Mouse (Mus musculus) R1 (cell line): ENCODE measurements around the gene Inf2.

Source experiments
- DNase-seq: peaks from one replicate; pipeline ENCODE4 v3.0.0-alpha.2; 2018; ENCODE audit warnings: low read depth, low spot score

Inf2 gene

DNA sequence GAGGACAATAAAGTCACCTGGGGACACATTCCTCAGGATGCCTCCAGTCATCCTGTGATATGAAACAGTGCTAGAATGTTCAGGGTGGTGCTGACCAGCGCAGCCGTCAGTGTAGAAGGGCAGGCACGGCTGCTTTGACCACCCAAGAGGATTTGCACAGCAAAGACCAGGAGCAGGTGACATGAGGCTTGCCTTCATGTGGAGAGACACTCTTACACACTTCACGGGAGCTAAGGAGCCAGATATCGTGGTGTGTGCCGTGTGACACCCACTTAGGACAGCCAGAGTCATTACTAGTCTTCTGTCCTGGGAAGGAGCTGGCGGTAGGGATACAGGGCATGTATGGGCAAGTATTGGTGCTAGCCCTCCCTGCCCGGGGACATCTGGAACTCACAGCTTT is 18.4 kb upstream of the Inf2 start:
- no peak for DNase-seq

DNA sequence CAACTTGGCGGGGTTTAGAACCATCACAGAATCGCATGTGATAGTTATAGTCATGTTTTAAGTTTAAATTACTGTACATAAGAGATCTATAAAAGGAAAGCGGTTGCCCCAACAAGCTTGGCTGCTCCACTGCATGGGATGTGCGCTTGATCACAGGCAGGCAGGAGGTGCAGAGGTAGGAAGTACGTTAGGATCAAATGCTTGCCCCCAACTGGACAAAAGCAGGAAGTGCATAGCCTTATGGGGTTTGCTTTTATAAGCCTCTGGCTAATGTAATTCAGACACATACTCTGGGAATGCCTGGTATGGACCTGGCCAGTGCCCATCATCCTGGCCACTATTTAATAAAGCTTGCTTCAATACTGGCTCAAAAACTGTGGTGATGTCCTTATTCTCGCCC is 17.5 kb upstream of the Inf2 start:
- DNase-seq = peak; percentile 69

DNA sequence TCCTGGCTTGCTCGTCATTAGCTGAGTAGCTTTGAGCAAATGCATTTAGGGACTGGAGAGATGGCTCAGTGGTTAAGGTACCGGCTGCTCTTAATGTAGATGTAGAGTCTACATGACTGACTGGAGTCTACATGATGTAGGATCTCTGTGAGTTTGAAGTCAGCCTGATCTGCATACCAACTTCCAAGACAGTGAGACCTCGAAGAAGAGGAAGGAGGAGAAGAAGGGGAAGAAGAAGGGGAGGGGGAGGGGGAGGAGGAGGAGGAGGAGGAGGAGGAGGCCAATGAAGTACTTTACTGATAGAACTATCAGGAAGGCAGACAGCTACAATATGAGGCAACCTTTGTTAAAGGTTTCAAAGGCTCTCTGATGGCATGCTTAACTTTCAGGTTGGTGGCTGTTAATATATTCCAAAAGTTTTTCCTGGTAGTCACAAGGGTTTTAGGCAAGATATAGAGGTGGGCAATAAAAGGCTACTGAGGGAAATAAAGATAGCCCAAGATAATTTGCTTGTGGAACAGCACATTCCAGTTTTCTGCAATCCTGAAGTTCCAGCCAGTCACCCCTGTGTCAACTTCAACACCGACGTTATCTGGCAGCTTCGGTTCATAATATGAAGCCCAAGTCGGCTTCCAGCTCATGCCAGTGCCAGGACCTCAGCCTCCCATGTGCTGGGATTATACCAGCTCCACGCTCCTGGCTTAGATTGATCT is 13.2 kb upstream of the Inf2 start:
- DNase-seq = no peak

DNA sequence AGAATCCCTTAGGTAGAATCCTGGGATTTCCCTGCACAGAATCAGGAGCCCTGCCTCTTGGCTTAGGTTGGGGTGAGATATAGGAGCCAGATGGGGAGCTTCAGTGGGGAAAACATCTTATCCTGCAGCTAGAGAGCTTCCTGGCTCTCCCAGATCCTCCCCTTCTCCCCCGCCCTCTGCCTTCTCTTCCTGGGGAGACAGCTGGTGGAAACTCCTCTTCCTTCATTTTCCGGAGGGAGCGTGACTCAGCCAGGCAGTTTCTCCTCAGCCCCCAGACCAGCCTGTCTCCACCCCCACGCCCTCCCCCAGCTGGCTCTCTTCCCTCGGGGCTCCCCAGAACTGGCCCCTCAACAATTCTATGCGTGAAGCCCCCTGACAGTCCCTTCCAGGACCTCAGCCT is 12.2 kb upstream of the Inf2 start:
- peak; percentile 61 for DNase-seq

DNA sequence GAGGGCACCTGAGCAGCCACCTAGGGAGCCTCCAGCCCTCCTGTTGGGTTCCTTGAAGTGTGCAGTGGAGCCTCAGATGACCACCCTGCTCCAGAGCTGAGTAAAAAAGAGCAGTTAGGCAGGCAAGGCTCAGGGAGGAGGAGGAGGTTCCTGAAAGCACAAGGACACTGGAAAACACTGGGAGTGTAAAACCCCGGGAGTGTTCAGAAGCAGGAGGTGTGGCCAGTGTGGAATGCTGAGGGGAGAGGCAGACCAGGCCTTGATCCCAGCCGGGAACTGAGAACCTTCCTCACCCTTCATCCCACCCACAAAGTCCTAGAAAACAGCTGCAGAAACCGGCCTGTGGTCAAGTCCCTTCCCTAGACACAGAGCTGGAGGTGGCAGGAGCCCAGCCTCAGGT is 11.8 kb upstream of the Inf2 start:
- DNase-seq = peak; percentile 87

DNA sequence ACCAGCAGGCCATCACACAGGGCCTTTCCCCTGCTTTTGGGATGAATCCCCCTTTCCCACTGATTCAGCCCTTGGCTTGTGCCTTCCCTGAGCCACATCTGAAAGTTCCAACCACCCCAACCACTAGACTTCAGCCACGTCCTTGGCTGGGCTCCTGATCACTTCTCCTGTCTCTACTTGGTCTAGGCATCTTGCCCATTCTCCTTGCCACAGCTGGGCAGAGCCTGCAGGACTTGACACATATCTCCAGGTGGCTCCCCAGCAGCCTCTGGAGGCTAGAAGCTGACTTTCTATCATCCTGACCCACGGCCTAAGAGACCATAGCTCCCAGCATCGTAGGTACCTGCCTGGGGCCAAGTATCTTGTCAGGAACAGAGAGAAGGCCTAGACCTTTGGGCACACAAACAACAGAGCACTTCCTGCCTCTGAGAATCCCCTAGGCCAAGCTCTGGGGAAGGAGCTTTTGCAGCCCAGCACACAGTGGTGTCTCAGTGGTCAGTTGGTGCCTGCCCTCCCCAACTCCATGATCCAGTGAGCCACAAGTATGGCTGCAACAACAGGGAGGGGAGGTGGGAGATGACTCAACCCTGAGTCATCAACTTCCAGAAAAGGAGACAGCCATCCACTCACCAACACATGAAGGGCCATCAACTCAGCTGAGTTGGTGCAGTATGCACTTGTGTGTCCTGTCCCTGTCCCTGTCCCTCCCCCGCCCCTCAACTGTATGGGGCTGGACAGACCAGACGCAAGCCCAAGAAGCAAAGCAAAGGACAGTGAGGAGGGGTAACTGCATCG is 10.1 kb upstream of the Inf2 start:
- no peak for DNase-seq

DNA sequence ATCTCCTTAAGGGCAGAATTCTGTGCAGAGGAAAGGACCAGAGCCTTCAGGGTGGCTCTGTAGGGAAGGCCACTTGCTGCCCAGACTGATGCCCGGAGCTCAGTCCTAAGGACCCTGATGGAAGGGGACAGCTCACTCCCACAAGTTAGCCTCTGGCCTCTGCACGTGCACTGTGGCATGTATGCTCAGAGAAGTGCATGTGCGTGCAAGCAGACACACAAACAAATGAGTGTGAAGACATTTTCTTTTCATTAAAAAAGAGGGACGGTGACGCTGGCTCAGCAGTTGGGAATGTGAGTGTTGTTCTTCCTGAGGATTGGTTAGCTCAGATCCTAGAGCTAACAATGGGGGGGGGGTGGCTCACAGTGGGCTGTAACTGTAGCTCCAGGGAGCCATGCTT is 9.2 kb upstream of the Inf2 start:
- DNase-seq = no peak

DNA sequence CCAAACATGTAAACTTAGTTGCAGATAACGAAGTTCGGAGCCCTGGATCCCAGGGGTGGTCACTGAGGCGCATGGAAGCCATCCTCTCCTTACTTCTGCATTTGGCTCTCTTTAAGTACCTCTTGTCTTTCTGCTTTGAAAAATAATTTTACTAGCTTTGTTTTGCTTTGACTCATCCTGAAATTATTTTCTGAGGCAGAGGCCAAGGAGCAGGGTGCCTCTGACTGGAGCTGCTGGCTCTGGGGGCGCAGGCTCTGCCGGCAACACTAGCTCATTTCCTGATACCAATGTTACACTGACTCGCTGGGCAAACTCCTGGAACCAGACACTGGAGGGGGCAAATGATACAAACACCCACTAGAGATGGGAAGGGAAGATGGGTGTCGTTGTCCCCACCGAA is 8.7 kb upstream of the Inf2 start:
- DNase-seq = no peak

DNA sequence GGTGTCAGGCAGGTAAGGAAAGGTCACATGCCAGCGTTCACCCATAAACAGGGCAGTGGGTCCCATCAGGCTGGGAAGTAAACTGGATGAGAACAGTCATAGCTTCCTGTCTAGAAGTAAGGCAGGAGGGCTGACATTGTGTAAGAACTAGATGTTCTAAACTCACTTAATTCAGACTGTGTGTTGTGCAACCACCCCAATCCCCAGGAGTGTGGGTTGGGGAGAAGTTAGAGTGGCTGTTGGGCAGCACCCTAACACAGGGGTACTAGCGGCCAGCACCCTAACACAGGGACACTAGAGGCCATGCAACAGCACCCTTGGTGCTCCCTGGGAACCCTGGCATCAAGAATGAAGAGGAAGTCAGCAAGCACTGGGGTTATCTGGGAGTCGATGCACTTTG is 7.5 kb upstream of the Inf2 start:
- no peak for DNase-seq

DNA sequence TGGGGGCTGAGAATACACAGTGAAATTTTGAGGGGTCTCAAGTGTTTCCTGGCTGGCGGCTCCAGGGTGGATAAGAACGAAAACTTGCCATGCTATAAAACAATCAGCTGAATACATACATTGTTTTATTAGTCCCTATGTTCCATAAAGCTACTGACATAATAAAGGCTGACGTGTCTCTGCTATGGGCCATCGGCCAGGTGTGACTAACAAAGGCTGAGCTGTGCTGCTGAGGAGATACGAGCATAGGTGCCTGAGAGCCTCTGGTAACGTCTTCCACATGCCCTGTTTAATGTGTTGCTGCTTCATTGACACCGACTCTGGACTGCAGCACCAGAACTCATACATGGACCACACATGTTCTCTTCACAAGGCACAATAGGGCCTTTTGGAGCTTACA is 3.6 kb upstream of the Inf2 start:
- no peak for DNase-seq

DNA sequence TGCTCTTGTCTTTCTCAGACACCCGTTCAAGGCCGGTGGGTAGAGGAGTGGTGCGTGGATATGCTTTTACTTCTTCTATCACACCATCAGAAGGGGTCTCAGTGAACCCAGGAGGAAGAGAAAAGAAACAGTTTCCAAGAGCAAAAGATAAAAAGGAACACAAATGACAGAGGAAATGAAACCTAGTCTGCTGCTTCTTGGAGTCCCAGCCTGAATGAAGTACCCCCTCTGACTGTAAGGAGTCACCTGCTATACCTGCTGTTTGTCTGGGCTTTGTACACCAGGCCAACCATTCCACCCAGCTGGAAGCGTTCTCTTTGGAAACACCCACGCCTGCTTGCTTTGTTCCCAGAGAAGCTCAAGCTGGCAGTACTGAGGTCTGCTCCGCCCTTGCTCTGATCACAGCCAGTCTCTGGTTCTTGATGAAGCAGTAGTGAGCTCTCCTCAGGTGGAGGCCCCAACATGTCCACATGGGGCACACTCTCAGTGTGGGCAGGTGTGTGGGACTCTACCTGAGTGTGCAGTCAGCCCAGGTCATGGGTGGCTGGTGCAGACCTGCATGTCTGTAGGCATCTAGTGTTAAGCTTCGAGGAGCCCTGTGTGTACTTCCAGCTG is 2.6 kb upstream of the Inf2 start:
- DNase-seq = peak; percentile 23

DNA sequence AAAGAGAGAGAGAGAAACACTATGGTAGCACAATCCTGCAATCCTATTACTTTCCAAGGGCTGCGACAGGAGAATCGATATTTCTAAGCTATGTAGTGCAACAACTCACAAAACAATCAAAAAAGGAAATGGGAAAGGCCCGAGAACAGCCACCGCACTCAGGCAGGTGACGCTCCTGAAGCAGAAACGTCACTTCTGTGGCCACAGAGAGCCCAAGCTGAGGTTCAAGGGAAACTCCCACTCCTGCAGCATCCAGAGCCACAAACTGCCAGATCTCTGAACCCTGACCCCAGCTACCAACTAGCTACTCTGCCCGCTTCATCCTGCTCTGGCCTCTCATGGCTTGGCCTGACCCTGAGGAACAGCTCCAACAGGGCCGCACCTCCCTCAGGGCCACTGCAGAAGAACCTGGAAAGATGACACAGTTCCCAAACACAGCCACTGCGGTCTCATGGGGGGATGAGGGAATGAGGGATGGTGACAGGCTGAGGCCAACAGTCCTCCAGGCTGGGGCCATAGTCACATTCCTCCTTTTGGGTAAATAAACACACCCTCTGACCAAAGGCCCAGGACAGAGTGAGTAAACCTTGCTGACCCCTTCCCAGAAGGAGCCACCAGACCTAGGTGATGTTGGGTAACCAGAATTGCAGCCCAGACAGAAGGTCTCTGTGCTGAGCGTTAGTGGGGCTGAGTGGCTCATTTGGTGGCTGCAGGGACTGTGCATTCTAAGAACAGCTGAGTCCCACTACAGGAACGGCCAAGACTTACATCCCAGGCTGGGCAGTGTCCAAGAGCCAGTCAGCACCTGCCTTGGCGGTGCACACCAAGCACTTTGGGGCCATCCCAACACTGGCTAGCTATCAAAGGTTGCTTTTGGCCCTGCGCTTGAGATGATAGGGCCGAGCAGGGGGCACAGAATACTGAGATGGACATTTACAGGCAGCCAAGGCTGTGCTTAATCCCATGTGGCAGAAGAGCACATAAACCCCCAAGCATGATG is 1.2 kb upstream of the Inf2 start:
- no peak for DNase-seq

DNA sequence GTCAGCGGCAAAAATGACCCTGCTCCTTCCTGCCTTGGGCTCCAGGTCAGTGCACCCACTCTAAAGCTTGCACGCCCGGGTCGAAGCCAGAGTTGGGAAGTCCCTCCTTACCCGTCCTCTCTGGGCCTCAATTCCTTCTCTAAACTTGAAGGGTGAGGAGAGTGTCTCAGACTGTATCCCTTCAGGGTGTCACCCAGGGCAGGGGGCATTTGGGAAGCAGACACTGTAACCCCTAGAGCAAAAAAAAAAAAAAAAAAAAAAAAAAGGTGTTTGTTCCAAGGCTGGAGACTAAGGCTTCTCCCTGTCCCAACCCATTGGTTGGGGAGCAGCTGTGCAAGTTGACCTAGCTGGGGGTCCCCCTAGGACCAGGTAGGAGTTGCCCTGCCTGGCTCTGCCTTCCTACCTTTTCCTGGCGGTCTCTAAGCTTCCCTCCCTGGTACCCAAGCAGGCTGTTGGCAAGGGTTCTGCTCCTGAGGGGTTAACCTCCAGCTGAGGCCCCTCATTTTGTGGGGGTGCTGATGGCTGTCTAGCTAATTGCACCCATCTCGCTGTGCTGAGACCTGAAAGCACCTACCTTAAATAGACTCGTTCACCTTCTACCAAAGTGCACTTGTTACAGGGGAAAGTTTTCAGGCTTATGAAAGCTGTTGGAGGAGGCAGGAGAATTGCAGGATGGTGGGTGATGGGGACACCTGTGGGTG is 1.1 kb downstream of the Inf2 start:
- no peak for DNase-seq

DNA sequence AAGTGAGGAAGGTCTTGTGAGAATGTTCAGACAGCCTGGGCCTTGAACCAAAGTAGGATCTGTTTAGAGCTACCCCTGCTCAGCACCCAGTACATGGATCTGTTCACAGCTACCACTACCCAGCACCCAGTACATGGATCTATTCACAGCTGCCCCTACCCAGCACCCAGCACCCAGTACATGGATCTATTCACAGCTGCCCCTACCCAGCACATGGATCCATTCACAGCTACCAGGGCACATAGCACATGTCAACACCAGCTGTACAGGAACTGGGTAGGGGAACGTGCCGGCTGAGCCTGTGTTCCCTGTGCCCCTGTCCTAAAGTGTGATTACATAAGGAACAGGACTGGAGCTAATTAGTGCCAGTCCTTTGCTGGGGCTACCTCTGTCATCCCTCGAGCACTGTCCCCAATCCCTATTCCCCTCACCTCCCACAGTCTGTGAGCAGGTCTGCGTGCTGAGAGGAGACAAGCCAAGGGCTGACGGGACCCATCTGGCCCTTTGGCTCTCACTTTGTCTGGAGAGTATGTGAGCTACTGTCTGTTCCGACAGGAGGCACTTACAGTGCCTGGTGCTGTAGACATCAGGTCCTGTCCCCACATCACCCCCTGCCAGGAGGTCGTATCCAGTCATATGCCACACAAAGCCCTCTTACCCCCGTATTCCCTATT is 2.1 kb downstream of the Inf2 start:
- no peak for DNase-seq

DNA sequence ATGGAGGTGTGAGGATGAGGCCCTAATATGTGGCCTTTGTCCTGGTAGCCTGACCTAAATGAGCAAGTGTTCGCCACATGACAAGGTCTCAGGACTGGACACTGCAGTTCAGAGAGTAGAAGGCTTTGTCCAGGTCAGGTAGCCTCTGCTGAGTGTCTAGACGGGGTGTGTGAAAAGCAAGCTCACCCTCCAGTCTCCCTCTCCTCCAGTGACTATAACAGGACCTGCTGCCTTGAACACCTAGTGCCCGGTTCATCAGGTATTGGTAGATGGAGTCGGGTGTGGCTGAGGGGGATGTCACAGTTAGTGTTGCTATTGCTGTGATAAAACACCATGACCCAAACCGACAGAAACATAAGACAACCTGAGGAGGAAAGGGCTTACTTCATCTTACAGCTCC is 2.7 kb downstream of the Inf2 start:
- no peak for DNase-seq

DNA sequence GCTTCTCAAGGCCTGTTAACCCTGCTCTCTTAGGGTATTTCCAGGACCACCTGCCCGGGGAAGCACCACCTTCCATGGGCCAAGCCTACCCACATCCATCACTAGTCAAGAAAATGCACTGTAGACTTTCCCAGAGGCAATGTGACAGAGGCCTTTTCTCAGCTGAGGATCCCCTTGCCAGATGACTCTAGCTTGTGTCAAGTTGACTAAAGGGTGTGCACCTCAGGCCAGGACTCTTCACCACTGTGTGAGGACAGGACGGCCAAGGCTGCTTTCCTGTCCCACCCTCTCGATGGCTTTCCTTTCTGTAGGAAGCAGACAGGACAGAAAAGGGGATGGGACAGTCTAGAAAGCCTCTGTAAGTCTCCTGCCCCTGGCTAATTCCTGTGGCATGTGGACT is 3.1 kb downstream of the Inf2 start:
- no peak for DNase-seq

DNA sequence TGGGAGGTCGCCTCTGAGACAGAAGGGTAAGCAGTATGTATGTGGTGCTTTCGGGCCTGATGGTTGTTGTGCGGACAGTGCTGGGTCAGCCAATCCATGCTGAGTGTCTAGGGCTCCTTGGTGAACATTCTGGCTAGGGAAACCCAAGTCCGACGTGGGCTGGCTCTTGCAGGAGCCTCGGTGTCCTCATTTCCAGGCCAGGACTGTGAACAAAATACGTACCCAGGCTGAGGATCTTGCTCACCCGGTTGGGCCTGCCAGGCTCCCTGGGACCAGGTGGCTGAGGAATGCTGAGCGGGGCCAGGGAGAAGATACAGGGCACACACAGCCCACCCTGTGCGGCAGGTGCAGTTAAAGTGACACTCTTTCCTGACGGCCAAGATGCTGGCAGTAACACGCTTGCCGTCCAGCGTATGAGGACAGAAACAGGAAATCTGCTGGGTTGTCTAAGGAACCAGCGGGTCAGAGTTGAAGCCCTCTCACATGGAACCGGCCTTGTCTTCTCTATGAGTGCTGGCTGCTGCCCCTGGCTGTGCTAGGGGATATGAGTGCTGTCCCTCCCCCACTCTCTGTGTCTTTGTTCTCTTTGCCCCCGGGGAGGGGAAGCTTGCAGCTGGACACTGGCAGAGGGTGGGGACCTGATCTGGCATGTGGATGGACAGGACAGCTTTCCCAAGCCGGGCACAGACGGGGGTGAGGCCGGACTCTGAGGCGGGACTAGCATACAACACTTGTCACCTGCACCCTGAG is 4.6 kb downstream of the Inf2 start:
- DNase-seq = no peak

DNA sequence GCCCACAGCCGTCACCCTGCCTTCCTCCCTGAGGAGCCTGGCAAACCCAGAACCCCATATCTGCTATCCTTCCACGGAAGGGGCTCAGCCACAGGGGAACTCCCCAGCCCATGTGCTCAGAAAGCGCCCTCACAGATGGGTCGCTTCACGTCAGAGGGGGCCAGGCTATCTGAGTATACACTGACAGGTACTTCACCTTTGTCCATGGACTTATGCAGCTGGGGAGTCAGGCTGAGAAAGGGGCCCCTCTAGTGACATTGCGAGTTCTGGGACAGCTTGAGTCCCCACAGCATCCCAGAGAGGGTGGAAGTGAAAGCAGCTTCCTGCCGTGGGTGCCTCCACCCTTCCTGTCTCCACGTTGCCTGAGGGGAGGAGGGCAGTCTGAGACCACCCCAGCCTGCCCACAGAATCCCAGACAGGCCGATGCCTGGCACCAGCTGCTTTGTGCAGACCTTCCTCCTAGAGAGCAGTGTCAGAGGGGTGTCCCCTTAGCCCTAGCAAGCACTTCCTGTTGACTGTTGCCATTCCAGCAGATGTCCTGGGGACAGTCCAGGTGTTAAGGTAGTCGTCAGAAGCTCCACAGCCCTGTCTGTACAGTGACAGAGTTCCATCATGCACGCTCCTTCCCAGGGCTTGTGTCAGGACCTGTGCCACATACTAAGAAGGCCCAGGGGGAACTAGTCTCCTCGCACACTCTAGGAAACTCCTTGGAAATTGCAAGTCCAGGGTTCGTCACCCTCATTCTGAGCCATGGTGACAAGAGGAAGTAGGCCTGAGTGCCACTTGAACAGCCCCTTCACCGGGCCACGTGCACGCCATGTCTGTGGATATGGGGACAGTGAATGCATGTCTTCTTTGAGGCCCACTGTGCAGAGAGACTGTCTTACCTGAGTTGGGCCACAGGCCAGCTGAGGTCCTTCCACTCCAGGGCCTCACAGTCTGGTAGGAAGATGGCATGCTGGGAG is 5.6 kb downstream of the Inf2 start:
- no peak for DNase-seq

DNA sequence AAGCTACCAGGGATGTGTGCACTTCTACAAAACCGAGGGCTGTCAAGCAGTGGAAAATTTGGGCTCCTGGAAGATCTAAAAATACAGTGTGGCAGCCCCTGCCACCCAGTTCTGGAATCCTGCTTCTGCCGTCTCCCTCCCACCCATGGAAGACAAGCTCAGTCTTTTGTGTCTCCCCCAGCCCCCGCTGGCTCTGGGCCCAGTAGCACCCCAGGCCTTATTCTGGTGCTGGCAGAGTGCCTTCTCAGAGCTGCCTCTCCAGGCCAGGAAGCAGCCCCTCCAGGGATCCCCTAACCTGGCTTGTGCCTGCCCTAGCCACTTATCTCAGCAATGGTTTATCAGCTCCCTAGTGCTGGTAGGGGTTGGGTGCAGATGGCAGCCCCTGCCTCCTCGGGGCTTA is 6.4 kb downstream of the Inf2 start:
- DNase-seq = no peak
